Mouse (Mus musculus) spleen, postnatal 4 days (tissue): Measurements from ENCODE around the gene Ttll5.
A peak's percentile ranks its signal among the peaks of the same experiment; 100 is the strongest.

Experiments
- DNase-seq, 2 experiments: peaks; one replicate each; pipeline ENCODE4 v3.0.0; 2022; ENCODE audit warnings: low spot score in 2 of 2

The Ttll5 gene

GRCm38 (mm10) chr12:86049813-86050212 lies 225.4 kb downstream of the Ttll5 start:
- DNase-seq: no peak

- DNase-seq: no peak
These were observed 227.0 kb downstream of the Ttll5 start for GRCm38 (mm10) chr12:86051477-86051876.

GRCm38 (mm10) chr12:86055306-86055705 lies 230.8 kb downstream of the Ttll5 start:
- DNase-seq: no peak

GRCm38 (mm10) chr12:86056976-86057375 lies 232.5 kb downstream of the Ttll5 start:
- DNase-seq: no peak

GRCm38 (mm10) chr12:86057516-86057915 lies 233.1 kb downstream of the Ttll5 start:
- no peak for DNase-seq

GRCm38 (mm10) chr12:86059341-86059740 lies 234.9 kb downstream of the Ttll5 start:
- DNase-seq: no peak

GRCm38 (mm10) chr12:86064796-86065195 lies 240.3 kb downstream of the Ttll5 start:
- DNase-seq: no peak

GRCm38 (mm10) chr12:86071432-86071831 lies 247.0 kb downstream of the Ttll5 start:
- DNase-seq: no peak

- DNase-seq: no peak
These were observed 250.2 kb downstream of the Ttll5 start for GRCm38 (mm10) chr12:86074681-86075080.

GRCm38 (mm10) chr12:86075358-86075757 lies 250.9 kb downstream of the Ttll5 start:
- no peak for DNase-seq

- DNase-seq: no peak
These were observed 252.0 kb downstream of the Ttll5 start for GRCm38 (mm10) chr12:86076321-86076901.

GRCm38 (mm10) chr12:86077322-86077721 lies 252.9 kb downstream of the Ttll5 start:
- no peak for DNase-seq

- DNase-seq: no peak
These were observed 253.3 kb downstream of the Ttll5 start for GRCm38 (mm10) chr12:86077736-86078135.

GRCm38 (mm10) chr12:86078176-86078552 lies 253.7 kb downstream of the Ttll5 start:
- no peak for DNase-seq

- no peak for DNase-seq
These were observed 254.2 kb downstream of the Ttll5 start, which contains the start of gene Tgfb3 for GRCm38 (mm10) chr12:86078553-86079201. Gene Tgfb3 (minus strand): TSS chr12:86079041.

- DNase-seq: peak; percentile 78 to 88
These were observed 254.8 kb downstream of the Ttll5 start for GRCm38 (mm10) chr12:86079202-86079667.

GRCm38 (mm10) chr12:86082481-86083012 lies 258.1 kb downstream of the Ttll5 start, which contains the start of gene Ift43:
Gene Ift43 (plus strand): TSS chr12:86082541.
- no peak for DNase-seq

- no peak for DNase-seq
These were observed 261.4 kb downstream of the Ttll5 start for GRCm38 (mm10) chr12:86085873-86086272.

- no peak for DNase-seq
These were observed 262.1 kb downstream of the Ttll5 start for GRCm38 (mm10) chr12:86086550-86086949.

- DNase-seq: no peak
These were observed 263.6 kb downstream of the Ttll5 start for GRCm38 (mm10) chr12:86088042-86088441.

GRCm38 (mm10) chr12:86090764-86091163 lies 266.3 kb downstream of the Ttll5 start:
- no peak for DNase-seq

GRCm38 (mm10) chr12:86091601-86092132 lies 267.2 kb downstream of the Ttll5 start:
- no peak for DNase-seq

GRCm38 (mm10) chr12:86094075-86094474 lies 269.6 kb downstream of the Ttll5 start:
- no peak for DNase-seq
